Mouse (Mus musculus) midbrain, embryonic 15.5 days (tissue): Measurements from ENCODE around the gene Pinlyp. TPM values are rescaled to one million over a fixed set of nuclear protein-coding genes. Genes with fewer than 3 reads are reported as not detected.
"Not testable (repeated sequence)": the region's sequence is repeated elsewhere in the genome, so short reads cannot be mapped to it uniquely, and the experiment has no call there.

ENCODE experiments used
- ATAC-seq: fragments of 200-750 bp; cut with Nextera tagmentation; replicated peaks from 2 replicates; pipeline ENCODE4 v1.8.0; 2017; ENCODE audit warnings: moderate TSS enrichment
- H3K27ac ChIP-seq: fragments of 300-500 bp; sonication (generic); 2 replicates; pipeline ENCODE4 v1.5.1; 2015; ENCODE audit warnings: mild to moderate bottlenecking, inconsistent platforms
- H3K27me3 ChIP-seq: fragments of 300-500 bp; sonication (generic); replicated peaks from 2 replicates; pipeline ENCODE4 v1.6.1; 2015; ENCODE audit warnings: inconsistent platforms
- H3K36me3 ChIP-seq: fragments of 300-500 bp; sonication (generic); replicated peaks from 2 replicates; pipeline ENCODE4 v1.6.1; 2015; ENCODE audit warnings: inconsistent platforms
- H3K4me1 ChIP-seq: fragments of 300-500 bp; sonication (generic); 2 replicates; pipeline ENCODE4 v1.6.1; 2015; ENCODE audit warnings: inconsistent platforms
- H3K4me2 ChIP-seq: fragments of 300-500 bp; sonication (generic); 2 replicates; pipeline ENCODE4 v1.6.1; 2015; ENCODE audit warnings: inconsistent platforms, mild to moderate bottlenecking, moderate library complexity
- H3K4me3 ChIP-seq: fragments of 300-500 bp; sonication (generic); 2 replicates; pipeline ENCODE4 v1.5.1; 2015; ENCODE audit warnings: mild to moderate bottlenecking, inconsistent platforms
- H3K9ac ChIP-seq: fragments of 300-500 bp; sonication (generic); 2 replicates; pipeline ENCODE4 v1.6.1; 2015; ENCODE audit warnings: mild to moderate bottlenecking, inconsistent platforms
- H3K9me3 ChIP-seq: fragments of 300-500 bp; sonication (generic); 2 replicates; pipeline ENCODE4 v1.6.1; 2016; ENCODE audit warnings: inconsistent platforms
- WGBS: fragments of 180-500 bp; shearing (Covaris S2); methylation state at CpG from one replicate; pipeline ENCODE4 v1.1.7; 2015; ENCODE audit warnings: mixed read lengths; 5-methylcytosine and 5-hydroxymethylcytosine counted together
- polyA plus RNA-seq: library from polyadenylated mRNA; unstranded; fragments of >200 nt; fragmentation: Nextera tagmentation; extraction: Ambion mirVana; gene quantifications from 2 replicates; pipeline ENCODE4 v1.2.1, GENCODE M21; 2015

Gene Pinlyp
- polyA plus RNA-seq, 1 experiment from 2014 or later: not detected

DNA sequence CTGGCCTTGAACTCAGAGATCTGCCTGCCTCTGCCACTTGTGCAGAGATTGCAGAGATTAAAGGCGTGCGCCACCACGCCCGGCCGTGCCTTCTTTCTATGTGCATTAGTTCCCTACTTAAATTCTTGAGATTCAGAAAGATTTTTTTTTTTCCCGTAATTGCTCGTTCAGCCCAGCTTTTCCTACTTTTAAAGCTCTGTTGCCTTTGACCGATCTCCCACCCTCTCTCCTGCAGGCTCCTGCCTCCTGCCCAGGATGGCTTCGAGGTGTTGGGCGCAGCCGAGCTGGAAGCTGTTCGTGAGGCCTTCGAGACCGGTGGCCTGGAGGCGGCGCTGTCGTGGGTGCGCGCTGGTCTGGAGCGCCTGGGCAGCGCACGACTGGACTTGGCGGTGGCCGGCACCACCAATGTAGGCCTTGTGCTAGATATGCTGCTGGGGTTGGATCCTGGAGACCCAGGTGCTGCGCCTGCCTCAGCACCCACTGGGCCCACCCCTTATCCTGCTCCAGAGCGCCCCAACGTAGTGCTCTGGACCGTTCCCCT lies 12.8 kb downstream of the Pinlyp start:
- H3K27me3 ChIP-seq: no peaks in the 10 kb centered on the region
- H3K36me3 ChIP-seq: peaks cover 18% of the 10 kb centered on the region
- WGBS: 63% methylated on average over 28 of the region's 28 CpGs
- H3K9me3 ChIP-seq: no peaks in the 10 kb centered on the region
- no peak for ATAC-seq
- no peak overlapping the region for H3K27ac ChIP-seq
- H3K4me3 ChIP-seq: no peak overlapping the region
- H3K9ac ChIP-seq: no peak overlapping the region
- no peak overlapping the region for H3K4me2 ChIP-seq
- H3K4me1 ChIP-seq: peaks cover 44% of the 10 kb centered on the region

DNA sequence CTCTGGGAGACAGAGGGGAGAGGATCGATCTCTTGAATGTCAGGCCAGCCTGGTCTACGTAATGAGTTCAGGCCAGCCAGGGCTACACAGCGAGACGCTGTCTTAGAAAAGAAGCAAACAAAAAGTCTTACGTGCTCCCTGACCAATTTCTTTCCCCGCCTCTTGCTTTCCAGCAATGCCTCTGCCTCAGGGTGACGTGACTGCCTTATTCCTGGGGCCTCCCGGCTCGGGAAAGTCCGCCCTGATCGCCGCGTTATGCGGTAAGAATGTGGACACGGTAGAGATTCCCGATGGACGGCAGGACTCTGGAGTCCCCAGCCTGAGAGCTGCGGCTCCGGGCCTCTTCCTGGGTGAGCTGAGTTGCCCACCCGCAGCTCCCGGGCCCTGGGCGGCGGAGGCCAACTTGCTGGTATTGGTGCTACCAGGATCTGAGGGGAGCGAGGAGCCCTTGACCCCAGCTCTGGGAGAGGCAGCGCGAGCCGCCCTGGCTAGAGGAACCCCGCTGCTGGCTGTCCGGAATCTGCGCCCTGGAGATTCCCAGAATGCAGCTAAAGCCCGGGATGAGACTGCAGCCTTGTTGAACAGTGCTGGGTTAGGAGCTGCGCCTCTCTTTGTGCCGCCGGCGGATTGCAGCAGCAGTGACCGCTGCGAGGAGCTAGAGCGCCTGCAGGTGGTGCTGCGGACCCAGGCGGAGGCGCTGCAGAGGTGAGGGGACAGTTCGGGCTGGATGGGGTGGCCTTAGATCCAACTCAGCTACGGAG lies 14.5 kb downstream of the Pinlyp start:
- Histone ChIP-seq H3K4me2 (peak overlapping the region; percentile 85), H3K27me3 (no peaks in the 10 kb centered on the region), H3K36me3 (peaks cover 18% of the 10 kb centered on the region), H3K4me3 (peak overlapping the region; percentile 67), H3K9ac (peak overlapping the region; percentile 90), H3K27ac (peak overlapping the region; percentile 94), H3K4me1 (peaks cover 43% of the 10 kb centered on the region), H3K9me3 (no peaks in the 10 kb centered on the region)
- under 1% methylated on average over 43 of the region's 43 CpGs for WGBS
- ATAC-seq: peak; percentile 40

DNA sequence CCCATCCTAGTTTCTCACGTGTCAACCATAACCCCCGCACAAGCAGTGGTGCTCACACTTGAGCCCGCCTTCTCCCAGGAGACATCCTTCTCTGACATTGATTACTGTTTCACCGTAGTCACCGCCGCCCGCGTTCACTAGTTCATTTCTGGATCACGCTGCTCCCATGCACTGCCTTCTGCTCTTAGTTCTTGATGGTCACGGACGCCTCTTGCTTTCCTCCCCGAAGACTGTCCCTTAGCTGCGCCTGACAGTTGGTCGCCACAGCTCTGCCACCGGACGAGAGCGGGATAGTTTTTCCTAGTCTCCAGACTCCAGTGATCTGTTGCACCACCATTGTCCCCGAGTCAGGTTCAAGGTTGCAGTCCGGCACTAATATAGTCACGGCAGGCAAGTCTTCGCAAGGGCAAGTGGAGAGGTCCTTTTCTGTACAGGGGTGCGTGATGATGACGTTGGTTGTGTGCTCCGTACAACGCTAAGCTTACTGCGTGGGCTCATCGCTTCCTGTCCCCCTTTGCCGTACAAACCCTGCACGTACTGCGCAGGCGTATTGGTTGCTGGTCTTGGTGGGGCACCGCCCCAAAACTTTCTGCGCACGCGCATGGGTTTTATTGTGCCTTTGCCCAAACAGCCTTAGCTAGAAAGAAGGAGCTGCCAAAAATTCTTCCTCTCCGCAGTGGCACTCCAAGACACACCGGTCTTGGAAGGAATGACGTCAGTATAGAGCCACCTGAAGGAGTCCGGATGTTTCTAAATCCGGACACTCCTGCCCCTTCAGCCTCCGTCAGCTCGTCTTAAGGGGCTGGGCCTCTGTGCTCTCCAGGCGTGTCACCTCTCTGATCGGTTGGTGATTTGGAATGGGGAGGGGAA lies 15.6 kb downstream of the Pinlyp start, which contains the start of gene Irgq:
Irgq (plus strand) TSS at position 628 of the 870 bp plus-strand sequence.
- Histone ChIP-seq H3K27ac (peak within 1 kb of the TSS; percentile 94), H3K9me3 (no peaks in the 10 kb centered on the region), H3K4me2 (peak within 1 kb of the TSS; percentile 85), H3K9ac (peak within 1 kb of the TSS; percentile 90), H3K4me3 (peak within 1 kb of the TSS; percentile 67), H3K27me3 (no peaks in the 10 kb centered on the region), H3K36me3 (peaks cover 12% of the 10 kb centered on the region), H3K4me1 (peaks cover 43% of the 10 kb centered on the region)
- ATAC-seq: peak; percentile 94
- under 1% methylated on average over 44 of the region's 44 CpGs for WGBS

- peak overlapping the region; percentile 67 for H3K4me3 ChIP-seq
- peak overlapping the region; percentile 85 for H3K4me2 ChIP-seq
- WGBS: 62% methylated on average over 11 of the region's 11 CpGs
- H3K27me3 ChIP-seq: no peaks in the 10 kb centered on the region
- ATAC-seq: peak; percentile 15; the same call in 1 of the 2 replicates
- no peaks in the 10 kb centered on the region for H3K9me3 ChIP-seq
- H3K36me3 ChIP-seq: peaks cover 12% of the 10 kb centered on the region
- H3K4me1 ChIP-seq: peaks cover 37% of the 10 kb centered on the region
- peak overlapping the region; percentile 63 for H3K9ac ChIP-seq
- peak overlapping the region; percentile 94 for H3K27ac ChIP-seq
Observed at GRCm38 (mm10) chr7:24529580-24529979, 16.3 kb downstream of the Pinlyp start.

DNA sequence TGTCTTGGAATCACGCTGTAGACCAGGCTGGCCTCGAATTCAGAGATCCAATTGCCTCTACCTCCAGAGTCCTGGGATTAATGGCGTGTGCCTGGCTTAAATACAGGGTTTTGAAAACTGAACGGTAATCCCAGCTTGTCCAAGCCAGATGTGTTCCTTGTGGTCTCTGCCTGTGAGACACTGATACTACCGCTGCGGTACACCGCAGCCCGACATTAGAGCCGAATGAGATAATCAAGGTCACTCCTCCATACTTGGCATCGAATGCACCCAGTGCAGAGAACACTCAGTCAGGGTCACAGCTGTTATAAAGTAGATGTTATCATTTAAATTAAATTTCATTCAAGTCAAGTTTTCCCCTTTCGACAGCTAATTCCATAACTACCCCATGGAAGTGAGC lies 17.1 kb downstream of the Pinlyp start:
- H3K9me3 ChIP-seq: no peaks in the 10 kb centered on the region
- H3K27me3 ChIP-seq: no peaks in the 10 kb centered on the region
- no peak overlapping the region for H3K9ac ChIP-seq
- H3K4me1 ChIP-seq: peaks cover 30% of the 10 kb centered on the region
- no peak overlapping the region for H3K27ac ChIP-seq
- no peak overlapping the region for H3K4me3 ChIP-seq
- H3K36me3 ChIP-seq: peaks cover 8% of the 10 kb centered on the region
- ATAC-seq: no peak
- no peak overlapping the region for H3K4me2 ChIP-seq
- WGBS: 89% methylated on average over 11 of the region's 11 CpGs

DNA sequence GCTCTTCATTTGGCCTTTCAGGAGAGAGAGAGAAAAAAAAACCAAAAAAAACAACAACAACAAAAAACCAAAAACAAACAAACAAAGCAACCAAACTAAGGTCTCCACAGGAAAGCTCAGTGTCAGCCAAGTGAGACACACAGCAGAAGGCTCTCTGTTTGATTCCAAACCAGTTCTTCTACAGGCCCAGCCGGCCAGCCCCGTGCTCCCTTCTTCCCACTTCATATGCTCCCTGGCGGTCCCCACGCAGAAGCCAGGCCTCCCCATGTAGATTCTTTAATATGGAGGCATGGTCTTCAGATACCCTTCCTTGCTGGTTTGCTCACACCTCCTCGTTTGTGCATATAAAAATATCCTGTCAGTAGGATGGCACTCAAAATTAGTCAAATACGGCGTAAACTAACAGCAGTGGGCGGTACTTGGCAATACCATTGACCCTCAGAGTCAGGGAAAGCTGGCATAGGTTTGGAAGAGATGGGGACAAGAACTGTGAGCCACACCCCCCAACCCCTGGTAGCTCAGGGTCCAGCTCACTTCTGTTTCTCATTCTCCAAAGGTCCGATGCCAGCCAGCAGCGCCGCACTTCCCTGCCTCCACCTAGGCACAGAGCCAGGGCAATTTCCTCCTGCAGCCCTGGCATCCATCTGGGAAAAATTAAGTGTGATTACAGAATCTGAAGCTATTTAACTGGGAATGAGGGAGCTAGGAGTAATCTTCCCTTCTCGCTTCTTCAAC lies 20.1 kb downstream of the Pinlyp start:
- H3K27ac ChIP-seq: no peak overlapping the region
- H3K4me1 ChIP-seq: peaks cover 8% of the 10 kb centered on the region
- H3K27me3 ChIP-seq: no peaks in the 10 kb centered on the region
- no peaks in the 10 kb centered on the region for H3K9me3 ChIP-seq
- no peak overlapping the region for H3K9ac ChIP-seq
- WGBS: 91% methylated on average over 12 of the region's 12 CpGs
- no peak overlapping the region for H3K4me2 ChIP-seq
- no peak for ATAC-seq
- H3K36me3 ChIP-seq: no peaks in the 10 kb centered on the region
- no peak overlapping the region for H3K4me3 ChIP-seq

DNA sequence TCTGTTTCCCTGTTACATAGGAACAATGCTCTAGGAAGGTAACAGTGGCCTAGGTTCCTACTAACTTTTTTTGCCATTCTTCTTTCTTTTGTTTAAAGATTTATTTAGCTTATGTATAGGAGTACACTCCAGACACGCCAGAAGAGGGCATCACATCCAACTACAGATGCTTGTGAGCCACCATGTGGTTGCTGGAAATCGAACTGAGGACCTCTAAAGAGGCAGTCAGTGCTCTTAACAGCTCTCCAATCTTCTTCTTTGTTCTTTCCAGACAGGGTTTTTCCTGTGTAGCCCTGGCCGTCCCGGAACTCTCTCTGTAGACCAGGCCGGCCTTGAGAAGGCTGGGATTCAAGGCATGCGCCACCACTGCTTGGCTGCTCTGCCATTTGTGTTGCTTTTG lies 20.9 kb downstream of the Pinlyp start:
- no peak overlapping the region for H3K4me3 ChIP-seq
- no peak for ATAC-seq
- no peak overlapping the region for H3K27ac ChIP-seq
- H3K9ac ChIP-seq: no peak overlapping the region
- 84% methylated on average over 6 of the region's 6 CpGs for WGBS
- no peak overlapping the region for H3K4me2 ChIP-seq
- H3K4me1 ChIP-seq: peaks cover 8% of the 10 kb centered on the region
- H3K36me3 ChIP-seq: no peaks in the 10 kb centered on the region
- H3K27me3 ChIP-seq: no peaks in the 10 kb centered on the region
- H3K9me3 ChIP-seq: no peaks in the 10 kb centered on the region

DNA sequence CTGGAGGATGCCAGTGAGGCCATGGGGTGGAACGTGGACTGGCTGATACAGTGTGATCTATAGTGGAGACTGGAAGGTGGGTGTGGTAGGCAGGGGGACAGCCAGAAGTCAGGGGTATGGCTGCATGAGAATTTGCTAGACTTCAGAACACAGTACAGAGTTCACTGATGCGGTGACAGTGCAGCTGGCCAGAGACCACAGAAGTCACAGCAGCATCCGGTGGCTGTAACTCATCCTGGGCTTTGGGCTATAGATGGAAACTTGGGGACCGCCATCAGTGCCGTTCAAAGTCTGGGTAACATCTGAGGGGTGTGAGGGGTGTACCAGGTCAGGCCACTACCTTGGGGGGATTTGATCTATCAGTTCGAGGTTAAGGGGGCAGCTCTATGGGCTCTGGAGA lies 22.2 kb downstream of the Pinlyp start:
- Histone ChIP-seq H3K4me2 (no peak overlapping the region), H3K4me3 (no peak overlapping the region), H3K27me3 (no peaks in the 10 kb centered on the region), H3K9me3 (no peaks in the 10 kb centered on the region), H3K27ac (no peak overlapping the region), H3K4me1 (no peaks in the 10 kb centered on the region), H3K36me3 (no peaks in the 10 kb centered on the region), H3K9ac (no peak overlapping the region)
- ATAC-seq: no peak
- WGBS: 90% methylated on average over 6 of the region's 6 CpGs

- Histone ChIP-seq H3K4me2 (no peak overlapping the region), H3K4me1 (no peaks in the 10 kb centered on the region), H3K4me3 (no peak overlapping the region), H3K36me3 (no peaks in the 10 kb centered on the region), H3K27me3 (no peaks in the 10 kb centered on the region), H3K9me3 (no peaks in the 10 kb centered on the region), H3K9ac (no peak overlapping the region), H3K27ac (no peak overlapping the region)
- WGBS: 60% methylated on average over 5 of the region's 5 CpGs
- ATAC-seq: no peak
Observed at GRCm38 (mm10) chr7:24522805-24523204, 23.1 kb downstream of the Pinlyp start.

DNA sequence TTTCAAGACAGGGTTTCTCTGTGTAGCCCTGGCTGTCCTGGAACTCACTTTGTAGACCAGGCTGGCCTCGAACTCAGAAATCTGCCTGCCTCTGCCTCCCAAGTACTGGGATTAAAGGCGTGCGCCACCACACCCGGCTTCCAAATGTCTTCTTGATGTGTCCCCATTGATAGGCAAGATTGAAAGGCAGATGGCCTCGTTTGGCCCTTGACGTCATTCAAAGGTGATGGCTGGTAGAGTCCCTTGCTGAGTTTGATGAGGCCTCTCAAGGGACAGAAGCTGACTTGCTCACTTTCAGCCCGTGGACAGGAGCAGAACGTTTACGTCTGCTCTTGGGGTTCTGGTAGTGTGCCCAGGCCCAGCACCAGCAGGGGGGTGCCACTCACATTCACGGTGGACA lies 25.9 kb downstream of the Pinlyp start:
- H3K4me3 ChIP-seq, H3K4me1 ChIP-seq, H3K4me2 ChIP-seq, H3K9ac ChIP-seq, ATAC-seq, H3K27ac ChIP-seq, H3K9me3 ChIP-seq, H3K36me3 ChIP-seq, H3K27me3 ChIP-seq: not testable (repeated sequence)
- WGBS: 89% methylated on average over 10 of the region's 10 CpGs

DNA sequence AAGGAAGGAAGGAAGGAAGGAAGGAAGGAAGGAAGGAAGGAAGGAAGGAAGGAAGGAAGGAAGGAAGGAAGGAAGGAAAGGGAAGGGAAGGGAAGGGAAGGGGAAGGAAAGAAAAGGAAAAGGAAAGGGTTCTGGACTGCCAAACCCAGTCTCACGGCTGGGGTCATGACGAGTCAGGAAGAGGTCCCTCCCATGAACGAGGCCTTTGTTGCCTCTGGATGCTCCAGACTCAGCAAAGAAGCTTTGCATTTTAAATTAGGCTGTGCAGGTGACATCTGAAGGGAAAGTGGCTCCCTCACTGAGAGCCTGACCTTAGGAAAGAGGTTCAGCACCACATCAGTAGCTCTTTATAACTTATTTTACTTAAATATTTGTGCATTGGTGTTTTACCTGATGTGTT lies 26.8 kb downstream of the Pinlyp start:
- H3K4me1 ChIP-seq: no peaks in the 10 kb centered on the region
- 9% methylated on average over 3 of the region's 3 CpGs for WGBS
- H3K36me3 ChIP-seq: peaks cover 15% of the 10 kb centered on the region
- ATAC-seq: no peak
- no peaks in the 10 kb centered on the region for H3K27me3 ChIP-seq
- no peak overlapping the region for H3K4me2 ChIP-seq
- H3K9ac ChIP-seq: no peak overlapping the region
- no peak overlapping the region for H3K27ac ChIP-seq
- no peak overlapping the region for H3K4me3 ChIP-seq
- no peaks in the 10 kb centered on the region for H3K9me3 ChIP-seq

DNA sequence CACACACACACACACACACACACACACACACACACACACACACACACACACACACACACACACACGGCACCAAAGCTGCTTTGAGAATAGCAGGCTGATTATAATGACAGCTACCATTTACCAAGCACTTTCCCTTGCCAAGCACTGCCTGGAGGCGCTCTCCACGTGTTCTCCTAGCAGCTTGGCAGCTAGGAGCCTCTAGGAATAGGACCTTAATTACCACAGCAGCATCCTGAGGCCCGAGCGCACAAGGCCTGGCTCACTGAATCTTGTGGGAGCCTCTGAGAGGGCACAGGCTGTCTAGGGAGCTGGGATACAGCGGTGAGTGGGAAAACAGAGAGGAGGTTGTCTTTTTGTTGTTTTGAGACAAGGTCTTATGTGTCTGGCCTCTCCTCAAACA lies 28.3 kb downstream of the Pinlyp start:
- H3K36me3 ChIP-seq: peaks cover 15% of the 10 kb centered on the region
- H3K9me3 ChIP-seq: no peaks in the 10 kb centered on the region
- peak overlapping the region; percentile 42; the same call in 1 of the 2 replicates for H3K27ac ChIP-seq
- WGBS: 44% methylated on average over 6 of the region's 6 CpGs
- ATAC-seq: no peak
- no peaks in the 10 kb centered on the region for H3K27me3 ChIP-seq
- H3K4me2 ChIP-seq: no peak overlapping the region
- H3K9ac ChIP-seq: no peak overlapping the region
- H3K4me1 ChIP-seq: peaks cover 1% of the 10 kb centered on the region; the same call in 1 of the 2 replicates
- no peak overlapping the region for H3K4me3 ChIP-seq
